Mouse (Mus musculus) hindbrain, embryonic 11.5 days (tissue): ENCODE results near the gene Nav3. TPM values are rescaled to one million over a fixed set of nuclear protein-coding genes. Genes with fewer than 3 reads are reported as not detected.

Experiments
- ATAC-seq: fragments of 200-750 bp; cut with Nextera tagmentation; 2 replicates; pipeline ENCODE4 v1.8.0; 2017; ENCODE audit warnings: mild to moderate bottlenecking, moderate TSS enrichment, moderate library complexity; ENCODE audit not compliant: low FRiP score
- DNase-seq: peaks from one replicate; pipeline ENCODE4 v3.0.0-alpha.2; 2015; ENCODE audit warnings: low spot score
- H3K27ac ChIP-seq: fragments of 300-500 bp; sonication (generic); 2 replicates; pipeline ENCODE4 v1.5.1; 2014; ENCODE audit warnings: mild to moderate bottlenecking, low read depth, low read length
- H3K27me3 ChIP-seq: fragments of 300-500 bp; sonication (generic); 2 replicates; pipeline ENCODE4 v1.6.1; 2014; ENCODE audit warnings: mild to moderate bottlenecking, low read length, moderate library complexity, mixed read lengths; ENCODE audit not compliant: control insufficient read depth, insufficient read depth
- H3K36me3 ChIP-seq: fragments of 300-500 bp; sonication (generic); 2 replicates; pipeline ENCODE4 v1.6.1; 2014; ENCODE audit warnings: mild to moderate bottlenecking, low read length, moderate library complexity, mixed read lengths; ENCODE audit not compliant: control insufficient read depth, insufficient read depth
- H3K4me1 ChIP-seq: fragments of 300-500 bp; sonication (generic); replicated peaks from 2 replicates; pipeline ENCODE4 v1.6.1; 2014; ENCODE audit warnings: low read length, mixed read lengths; ENCODE audit not compliant: control insufficient read depth, insufficient read depth
- H3K4me2 ChIP-seq: fragments of 300-500 bp; sonication (generic); replicated peaks from 2 replicates; pipeline ENCODE4 v1.6.1; 2014; ENCODE audit warnings: mild to moderate bottlenecking, low read depth, low read length
- H3K4me3 ChIP-seq: fragments of 300-500 bp; sonication (generic); 2 replicates; pipeline ENCODE4 v1.5.1; 2014; ENCODE audit warnings: low read depth, low read length
- H3K9ac ChIP-seq: fragments of 300-500 bp; sonication (generic); 2 replicates; pipeline ENCODE4 v1.6.1; 2014; ENCODE audit warnings: low read depth, low read length
- H3K9me3 ChIP-seq: fragments of 300-500 bp; sonication (generic); 2 replicates; pipeline ENCODE4 v1.6.1; 2016; ENCODE audit warnings: low read length; ENCODE audit not compliant: control insufficient read depth
- WGBS: fragments of 180-500 bp; shearing (Covaris S2); extraction: QIAGEN DNeasy Blood & Tissue Kit; methylation state at CpG from one replicate; pipeline ENCODE4 v1.1.7; 2014; 5-methylcytosine and 5-hydroxymethylcytosine counted together
- polyA plus RNA-seq: library from polyadenylated mRNA; unstranded; fragments of >200 nt; fragmentation: Nextera tagmentation; extraction: Ambion mirVana; gene quantifications from 2 replicates; pipeline ENCODE4 v1.2.1, GENCODE M21; 2014

Nav3 gene
- polyA plus RNA-seq, 1 experiment from 2014 or later: 9.2 TPM

DNA sequence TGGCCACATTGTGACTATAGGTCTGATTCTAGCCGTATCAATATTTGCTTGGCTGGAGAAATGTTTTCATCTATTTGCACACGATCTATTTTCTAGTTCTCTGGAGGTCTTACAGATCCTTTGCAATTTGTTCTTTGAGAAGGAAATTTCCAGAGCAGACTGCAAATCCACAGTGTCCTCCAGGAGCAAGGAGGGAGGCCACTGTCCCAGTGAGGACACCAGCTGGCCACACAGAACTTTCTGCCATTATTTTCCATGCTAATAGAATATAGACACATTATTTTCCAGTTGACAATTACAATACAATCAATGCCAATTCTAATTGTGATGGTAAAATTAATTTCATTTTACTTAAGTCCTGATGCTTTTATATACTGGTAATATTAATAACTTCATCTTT is 783.1 kb downstream of the Nav3 start:
- Histone ChIP-seq H3K4me3 (no peak overlapping the region), H3K27me3 (no peaks in the 10 kb centered on the region), H3K27ac (no peak overlapping the region), H3K9ac (no peak overlapping the region), H3K9me3 (no peaks in the 10 kb centered on the region), H3K4me1 (no peaks in the 10 kb centered on the region), H3K36me3 (no peaks in the 10 kb centered on the region), H3K4me2 (no peak overlapping the region)
- ATAC-seq: no peak
- DNase-seq: no peak
- WGBS: 83% methylated on average over 2 of the region's 2 CpGs

DNA sequence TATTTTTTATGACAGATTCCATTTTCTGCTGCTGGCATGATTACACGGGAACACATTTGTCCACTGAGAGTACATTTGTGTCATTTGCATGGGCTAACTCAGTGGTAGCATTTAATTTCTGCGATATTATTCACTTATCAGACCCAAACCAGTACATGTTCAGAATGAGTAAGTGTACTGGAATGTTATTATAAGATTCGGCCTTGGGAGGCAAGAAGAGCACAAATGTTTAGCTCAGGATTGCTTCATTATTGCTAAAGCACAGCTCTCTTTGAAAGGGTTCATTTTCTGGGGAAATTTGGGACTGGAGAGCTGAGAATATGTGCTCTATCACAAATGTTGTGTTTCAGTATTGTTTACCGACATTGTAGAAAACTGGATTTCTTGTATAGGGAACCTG is 788.6 kb downstream of the Nav3 start:
- ATAC-seq (no peak), DNase-seq (no peak)
- Histone ChIP-seq H3K4me3 (no peak overlapping the region), H3K27ac (no peak overlapping the region), H3K4me2 (no peak overlapping the region), H3K9ac (no peak overlapping the region), H3K4me1 (no peaks in the 10 kb centered on the region), H3K9me3 (no peaks in the 10 kb centered on the region), H3K27me3 (no peaks in the 10 kb centered on the region), H3K36me3 (no peaks in the 10 kb centered on the region)
- WGBS: 81% methylated on average over 4 of the region's 4 CpGs

DNA sequence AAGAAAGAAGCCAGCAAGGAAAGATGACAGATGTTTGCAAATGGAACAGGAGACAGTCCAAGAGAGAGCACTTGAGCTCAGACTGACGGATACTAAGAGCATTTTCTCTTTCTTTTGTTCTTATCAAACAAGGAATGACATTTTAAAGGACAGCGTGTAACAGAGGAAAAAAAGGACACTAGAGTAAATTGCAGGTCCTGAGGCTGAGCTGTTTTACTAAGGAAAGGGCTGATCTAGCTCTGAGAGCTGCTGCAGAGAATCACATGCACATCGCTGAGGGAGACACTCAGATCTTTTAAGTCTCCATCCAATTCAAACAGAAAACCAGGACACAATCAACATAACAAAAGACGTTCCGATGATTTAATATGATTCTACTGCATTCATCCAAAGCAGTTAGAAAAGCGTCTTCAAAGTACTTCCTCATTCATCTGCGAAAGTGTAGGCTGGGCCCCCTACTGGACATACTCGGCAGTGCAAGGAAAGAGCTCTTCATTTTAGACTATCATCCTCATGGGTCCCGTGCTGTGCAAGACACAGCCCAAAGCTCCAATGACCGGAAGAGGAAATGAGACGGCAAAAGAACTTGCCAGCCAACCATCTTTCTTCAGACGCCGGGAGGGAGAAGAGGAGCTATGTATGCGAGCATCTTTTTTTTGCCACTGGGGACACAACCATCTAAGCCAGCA is 791.2 kb downstream of the Nav3 start:
- Histone ChIP-seq H3K36me3 (no peaks in the 10 kb centered on the region), H3K9me3 (no peaks in the 10 kb centered on the region), H3K4me3 (no peak overlapping the region), H3K4me2 (no peak overlapping the region), H3K27ac (no peak overlapping the region), H3K9ac (no peak overlapping the region), H3K27me3 (no peaks in the 10 kb centered on the region), H3K4me1 (no peaks in the 10 kb centered on the region)
- peak; percentile 62; the same call in 1 of the 2 replicates for ATAC-seq
- 34% methylated on average over 14 of the region's 14 CpGs for WGBS
- DNase-seq: peak; percentile 88

DNA sequence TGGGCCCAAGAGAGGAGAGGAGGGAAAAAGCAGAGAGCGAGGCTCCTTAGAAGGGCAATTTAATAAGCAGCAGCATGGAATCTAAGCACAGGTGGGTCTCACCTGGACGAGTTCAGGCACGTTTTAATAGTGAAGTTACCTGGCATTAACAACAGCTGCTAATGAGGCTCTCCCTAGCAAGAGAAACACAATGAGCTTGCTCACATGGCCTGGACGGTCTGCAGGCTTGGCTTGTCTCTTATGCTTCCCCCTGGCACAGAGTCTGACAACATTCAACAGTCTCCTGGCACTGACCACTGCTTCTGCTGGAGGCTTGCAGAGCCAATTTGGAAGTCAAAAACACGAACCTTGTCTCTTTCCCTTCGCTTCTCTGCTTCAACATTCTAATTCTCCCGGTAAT is 804.5 kb downstream of the Nav3 start:
- DNase-seq: no peak
- ATAC-seq: no peak
- no peak overlapping the region for H3K4me3 ChIP-seq
- WGBS: 79% methylated on average over 7 of the region's 7 CpGs
- no peaks in the 10 kb centered on the region for H3K27me3 ChIP-seq
- H3K27ac ChIP-seq: no peak overlapping the region
- H3K9ac ChIP-seq: no peak overlapping the region
- H3K4me1 ChIP-seq: no peaks in the 10 kb centered on the region
- no peak overlapping the region for H3K4me2 ChIP-seq
- H3K9me3 ChIP-seq: no peaks in the 10 kb centered on the region
- H3K36me3 ChIP-seq: no peaks in the 10 kb centered on the region

DNA sequence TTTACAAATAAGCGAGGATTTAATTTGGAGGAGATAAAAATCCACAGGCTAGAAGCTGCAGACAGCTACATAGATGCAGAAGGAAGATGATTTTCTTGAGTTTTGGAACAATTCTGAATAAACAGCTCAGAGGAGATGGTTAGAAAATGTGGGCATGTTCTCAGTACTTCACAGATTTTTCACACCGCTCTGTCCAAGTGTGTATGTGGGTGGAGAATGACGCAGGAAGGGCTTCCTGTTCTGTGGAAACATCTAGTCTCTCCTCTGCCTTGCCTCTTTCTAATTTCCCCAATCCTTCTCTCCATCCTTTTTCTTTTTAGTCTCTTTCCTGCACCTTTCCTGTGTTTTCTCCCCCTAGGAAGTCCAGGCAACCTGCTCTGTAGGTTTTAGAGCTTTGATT is 812.4 kb downstream of the Nav3 start:
- no peak for ATAC-seq
- DNase-seq: no peak
- Histone ChIP-seq H3K9ac (no peak overlapping the region), H3K4me3 (no peak overlapping the region), H3K9me3 (no peaks in the 10 kb centered on the region), H3K4me2 (no peak overlapping the region), H3K27me3 (no peaks in the 10 kb centered on the region), H3K27ac (no peak overlapping the region), H3K4me1 (no peaks in the 10 kb centered on the region), H3K36me3 (no peaks in the 10 kb centered on the region)
- 91% methylated on average over 3 of the region's 3 CpGs for WGBS

DNA sequence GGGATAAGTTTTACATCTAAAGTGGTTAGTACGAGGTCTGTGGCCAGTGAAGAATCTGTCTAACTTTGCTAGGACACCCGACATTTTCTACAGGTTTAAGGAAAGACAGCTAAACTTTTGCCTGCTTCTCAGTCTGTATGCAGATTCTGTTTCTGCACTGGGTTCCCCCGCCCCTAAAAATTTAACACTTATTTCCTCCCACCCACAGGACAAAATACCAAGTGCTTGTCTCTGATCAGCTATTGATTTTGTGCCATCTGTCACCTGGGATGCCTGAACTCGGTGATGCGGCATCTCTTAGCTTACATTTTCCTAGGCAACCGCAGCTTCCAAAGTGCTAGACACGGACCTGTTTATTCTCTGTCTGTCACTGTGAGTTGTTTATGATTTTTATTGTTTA is 814.2 kb downstream of the Nav3 start:
- Histone ChIP-seq H3K9ac (no peak overlapping the region), H3K4me2 (no peak overlapping the region), H3K4me1 (no peaks in the 10 kb centered on the region), H3K36me3 (no peaks in the 10 kb centered on the region), H3K9me3 (no peaks in the 10 kb centered on the region), H3K27me3 (no peaks in the 10 kb centered on the region), H3K4me3 (no peak overlapping the region), H3K27ac (no peak overlapping the region)
- DNase-seq: no peak
- WGBS: 74% methylated on average over 7 of the region's 7 CpGs
- no peak for ATAC-seq

DNA sequence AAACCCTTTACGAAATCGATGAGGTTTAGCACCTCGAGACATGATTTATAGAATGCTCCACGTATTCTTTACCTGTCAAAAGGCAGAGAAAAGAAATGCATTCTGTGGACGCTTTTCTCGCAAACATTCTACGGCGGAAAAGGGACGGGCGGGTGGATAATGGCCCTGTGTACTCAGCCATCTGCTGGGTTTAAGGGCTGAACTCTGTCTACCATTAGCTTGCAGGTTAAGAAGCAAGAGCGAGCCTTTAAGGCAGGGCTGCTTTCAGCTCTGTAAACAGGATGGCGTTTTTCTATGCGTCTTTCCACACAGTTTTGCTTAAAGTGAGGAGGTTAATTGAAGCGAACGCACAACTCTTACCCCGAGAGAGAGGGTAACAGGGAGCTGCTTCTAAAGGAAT is 818.3 kb downstream of the Nav3 start:
- Histone ChIP-seq H3K36me3 (no peaks in the 10 kb centered on the region), H3K4me3 (no peak overlapping the region), H3K4me1 (no peaks in the 10 kb centered on the region), H3K27me3 (no peaks in the 10 kb centered on the region), H3K4me2 (no peak overlapping the region), H3K9me3 (no peaks in the 10 kb centered on the region), H3K9ac (no peak overlapping the region), H3K27ac (no peak overlapping the region)
- DNase-seq (no peak), ATAC-seq (no peak)
- 73% methylated on average over 16 of the region's 16 CpGs for WGBS
